Mouse (Mus musculus): ENCODE data around the gene Cyfip2.

The Cyfip2 gene

DNA sequence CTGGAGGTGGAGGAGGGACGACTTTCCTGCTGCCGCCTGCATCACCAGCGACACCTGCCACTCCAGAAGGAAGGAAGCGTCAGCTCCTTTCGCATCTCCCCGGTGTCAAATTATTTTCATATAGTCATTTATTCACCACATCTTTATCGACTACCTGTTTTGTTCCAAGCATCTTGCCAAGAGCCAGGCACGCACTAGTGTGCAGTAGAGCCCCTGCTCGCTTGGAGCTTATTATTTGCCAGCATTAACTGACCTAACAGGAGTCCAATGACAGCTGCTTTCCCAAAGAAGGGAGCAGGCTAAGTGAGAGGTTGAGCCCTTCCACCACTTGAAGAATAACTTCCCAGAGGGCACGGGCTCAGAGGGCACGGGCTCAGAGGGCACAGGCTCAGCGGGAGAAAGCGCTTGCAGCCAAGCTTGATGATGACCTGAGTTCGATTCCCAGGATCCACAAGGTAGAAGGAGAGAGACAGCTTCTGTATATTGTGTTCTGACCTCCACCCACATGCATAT lies at the start of gene Cyfip2:
Gene Cyfip2 (minus strand): TSS at position 337 of the 513 bp plus-strand sequence.
- DNase-seq: peak in 1 of 2 experiments; percentile 57

DNA sequence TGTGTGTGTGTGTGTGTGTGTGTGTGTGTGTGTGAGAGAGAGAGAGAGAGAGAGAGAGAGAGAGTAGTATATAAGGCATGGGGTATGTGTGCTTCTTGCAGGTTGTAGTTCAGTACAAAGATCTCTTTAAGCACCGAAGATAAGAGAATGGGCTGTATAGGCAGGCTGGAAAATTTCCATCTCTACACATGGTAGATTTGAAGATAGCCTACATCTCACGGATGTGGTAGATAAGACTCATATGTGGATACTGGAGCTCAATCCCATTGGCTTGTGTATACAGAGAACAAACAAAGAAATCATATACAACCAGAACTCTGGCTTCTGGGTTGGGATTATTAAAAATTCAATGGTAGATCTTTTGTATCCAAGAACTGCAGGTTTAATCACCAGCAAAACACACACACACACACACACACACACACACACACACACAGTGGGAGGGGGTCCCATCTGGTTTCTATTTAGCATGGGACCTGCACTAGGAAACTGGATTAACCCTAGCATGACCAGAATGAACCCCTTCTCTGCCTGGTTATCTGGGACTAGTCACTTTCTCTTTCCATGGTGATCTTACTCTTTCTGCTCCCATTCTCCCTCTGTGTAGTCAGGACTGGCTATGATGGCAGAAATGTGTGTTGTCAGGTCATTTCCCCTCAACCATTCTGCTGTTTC lies 48.5 kb upstream of the Cyfip2 start:
- DNase-seq: no peak

DNA sequence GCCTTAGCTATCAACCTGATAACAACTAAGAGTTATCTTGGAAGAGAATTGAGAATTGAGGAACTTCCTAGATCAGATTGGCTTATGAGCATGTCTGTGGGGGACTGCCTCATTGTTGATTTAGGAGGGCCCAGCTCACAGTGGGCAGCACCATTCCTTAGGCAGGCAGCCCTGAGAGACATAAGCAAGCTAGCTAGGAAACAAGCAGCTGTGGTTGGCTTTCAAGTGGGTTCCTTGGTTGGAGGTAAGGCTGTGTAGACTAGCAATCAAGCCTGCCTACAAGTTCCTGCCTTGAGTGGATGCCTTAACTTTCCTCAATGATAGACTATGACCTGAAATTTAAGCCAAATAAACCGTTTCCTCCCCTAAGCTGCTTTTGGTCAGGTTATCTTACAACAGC lies 45.7 kb upstream of the Cyfip2 start:
- DNase-seq: no peak

DNA sequence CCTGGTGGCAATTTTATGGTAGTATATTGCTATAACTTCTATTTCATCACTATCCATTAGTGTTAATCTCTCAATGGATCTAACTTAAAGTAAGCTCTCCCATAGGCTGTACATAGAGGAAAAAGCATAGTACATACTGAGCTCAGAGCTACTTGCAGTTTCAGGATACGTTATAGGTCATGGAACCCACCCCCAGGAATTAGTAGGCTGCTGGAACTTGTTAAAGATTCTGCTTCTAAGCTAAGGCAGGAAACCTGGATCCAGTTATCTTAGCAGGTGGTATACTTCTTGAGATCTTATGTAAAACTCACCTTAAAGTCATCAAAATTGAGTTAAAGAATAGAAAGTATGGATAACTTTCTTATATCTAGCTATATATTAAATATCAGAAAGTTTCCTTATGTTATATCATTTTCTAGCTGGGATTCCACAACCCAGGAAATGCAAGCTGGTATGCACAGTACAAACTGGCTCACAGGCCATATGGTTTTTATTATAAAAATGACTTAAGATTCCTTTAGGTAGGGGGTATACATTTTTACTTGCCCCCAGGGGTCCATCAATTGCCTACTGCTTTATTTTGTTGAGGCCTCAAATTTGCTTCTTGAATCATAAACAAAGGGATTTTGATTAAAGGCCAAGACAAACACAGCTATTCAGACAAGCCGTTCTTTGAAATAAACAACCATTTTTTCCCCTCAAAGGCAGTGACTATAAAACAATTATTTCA lies 37.2 kb upstream of the Cyfip2 start:
- DNase-seq: no peak

DNA sequence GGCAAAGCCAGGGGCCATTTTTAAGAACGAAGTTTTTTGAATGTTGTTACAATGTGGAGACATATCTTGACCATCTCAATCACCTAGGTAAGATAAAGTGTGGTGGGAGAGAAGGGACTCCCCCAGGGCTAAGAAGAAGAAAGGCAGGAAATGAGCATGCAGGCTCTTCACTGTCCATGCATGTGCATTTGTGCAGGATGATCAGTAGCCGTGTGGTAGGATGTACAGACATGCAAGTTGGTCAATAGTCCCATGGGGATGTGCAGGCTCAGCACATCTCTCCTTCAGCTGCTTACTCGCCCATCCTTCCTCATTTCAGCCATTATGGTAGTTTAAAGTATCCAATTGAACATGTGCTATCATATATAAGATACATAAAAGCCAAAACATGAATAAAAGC lies 35.8 kb upstream of the Cyfip2 start:
- DNase-seq: no peak

DNA sequence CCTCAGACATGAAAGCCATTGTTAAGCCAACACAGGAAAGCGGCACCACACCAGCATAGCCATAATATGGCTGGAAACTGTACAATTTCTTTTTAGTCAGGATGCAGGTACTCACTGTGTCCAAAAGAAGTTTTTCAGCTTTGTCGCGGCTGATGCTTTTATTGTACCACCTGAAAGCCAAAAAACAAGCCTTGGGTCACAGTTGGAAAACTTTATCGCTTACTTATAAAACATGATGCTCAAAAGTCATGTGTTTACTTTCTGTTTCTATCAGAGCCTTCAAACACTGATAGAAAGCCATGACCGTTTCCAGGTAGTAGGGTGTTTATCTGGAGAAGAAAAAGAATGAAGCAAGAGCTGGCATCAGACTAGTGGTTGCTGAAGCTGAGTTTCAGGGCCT lies 35.1 kb upstream of the Cyfip2 start:
- no peak for DNase-seq

DNA sequence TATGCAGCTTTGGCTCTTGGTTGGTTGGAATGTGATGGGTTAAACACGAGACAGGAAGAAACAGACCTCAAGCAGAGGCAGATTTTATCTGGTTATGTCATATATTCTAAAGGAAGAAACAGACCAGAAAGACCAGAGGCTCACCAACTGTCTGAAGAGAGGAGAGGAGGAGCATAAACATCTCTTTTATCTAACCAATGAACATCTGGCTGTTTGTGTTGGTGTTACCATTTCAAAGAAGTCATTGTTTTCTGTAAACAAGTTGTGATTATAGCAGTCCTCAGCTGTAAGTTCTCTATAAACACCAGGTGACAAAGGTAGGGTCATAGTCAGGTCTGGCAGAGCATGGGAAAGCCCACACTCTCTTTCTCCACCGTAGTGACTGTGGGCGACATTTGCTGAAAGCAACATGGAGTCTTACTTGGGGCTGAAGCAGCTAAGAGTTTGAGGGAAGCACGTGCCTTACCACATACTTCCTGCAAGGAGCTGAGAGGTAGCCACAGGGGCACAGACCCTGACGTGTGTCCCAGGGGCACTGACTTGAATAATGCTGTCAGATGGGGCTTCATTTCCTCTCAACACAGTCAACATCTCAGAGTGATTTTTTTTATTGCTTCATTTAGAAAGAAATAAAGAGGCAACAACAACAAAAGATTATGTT lies 31.4 kb upstream of the Cyfip2 start:
- no peak for DNase-seq

DNA sequence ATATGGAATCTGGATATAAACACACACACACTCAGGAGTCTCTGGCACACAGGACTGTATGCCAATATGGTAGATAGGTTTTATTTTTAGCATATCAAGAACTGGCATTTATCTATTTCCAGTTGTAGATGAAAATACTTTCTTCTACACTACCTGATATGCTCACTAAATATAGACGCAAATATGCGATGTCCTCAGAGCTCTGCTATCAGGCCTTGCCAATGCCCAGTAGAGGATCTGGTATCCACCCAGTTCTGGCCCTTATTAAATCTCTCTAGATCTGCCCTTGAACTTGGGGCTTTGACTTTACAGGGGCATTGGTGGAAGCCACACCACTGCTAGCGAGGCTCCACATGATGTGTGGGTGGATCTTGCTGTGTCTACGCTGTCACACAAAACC lies 29.3 kb upstream of the Cyfip2 start:
- DNase-seq: no peak

DNA sequence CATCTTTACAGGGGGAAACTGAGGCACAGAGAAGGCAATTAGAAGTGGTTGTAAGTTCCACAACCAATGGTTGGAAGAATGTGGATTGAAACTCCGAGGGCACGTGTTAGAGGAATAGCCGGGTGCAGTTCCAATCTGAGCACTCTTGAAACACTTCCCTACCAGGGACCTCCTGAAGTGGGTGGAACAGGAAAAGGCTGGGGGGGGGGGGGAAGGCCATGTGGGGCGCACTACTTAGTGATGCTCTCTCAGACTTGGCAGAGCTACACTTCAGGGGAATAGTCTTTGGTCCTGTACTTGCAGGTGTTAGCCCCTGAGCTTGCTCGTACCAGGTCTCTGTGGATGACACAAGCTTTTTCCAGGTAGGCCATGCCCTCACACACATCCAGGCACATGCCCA lies 23.4 kb upstream of the Cyfip2 start:
- DNase-seq: no peak

DNA sequence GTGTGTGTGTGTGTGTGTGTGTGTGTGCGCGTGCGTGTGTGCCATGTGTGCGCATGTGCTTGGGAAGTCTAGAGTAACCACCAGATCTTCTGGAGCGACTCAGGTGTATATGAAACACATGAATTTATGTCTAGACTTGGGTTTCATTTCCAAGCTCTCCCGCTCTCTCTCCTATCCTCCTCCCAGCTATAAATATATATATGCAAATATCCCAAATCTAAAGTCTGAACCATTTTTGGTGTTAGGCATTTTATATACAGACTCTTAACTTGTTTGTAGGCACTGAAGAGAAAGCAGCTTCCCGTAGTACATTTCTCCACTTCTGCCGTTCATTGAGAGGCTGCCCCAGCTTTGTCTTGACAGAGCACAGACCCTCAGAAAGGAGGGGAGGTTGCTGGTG lies 19.6 kb upstream of the Cyfip2 start:
- DNase-seq: no peak

DNA sequence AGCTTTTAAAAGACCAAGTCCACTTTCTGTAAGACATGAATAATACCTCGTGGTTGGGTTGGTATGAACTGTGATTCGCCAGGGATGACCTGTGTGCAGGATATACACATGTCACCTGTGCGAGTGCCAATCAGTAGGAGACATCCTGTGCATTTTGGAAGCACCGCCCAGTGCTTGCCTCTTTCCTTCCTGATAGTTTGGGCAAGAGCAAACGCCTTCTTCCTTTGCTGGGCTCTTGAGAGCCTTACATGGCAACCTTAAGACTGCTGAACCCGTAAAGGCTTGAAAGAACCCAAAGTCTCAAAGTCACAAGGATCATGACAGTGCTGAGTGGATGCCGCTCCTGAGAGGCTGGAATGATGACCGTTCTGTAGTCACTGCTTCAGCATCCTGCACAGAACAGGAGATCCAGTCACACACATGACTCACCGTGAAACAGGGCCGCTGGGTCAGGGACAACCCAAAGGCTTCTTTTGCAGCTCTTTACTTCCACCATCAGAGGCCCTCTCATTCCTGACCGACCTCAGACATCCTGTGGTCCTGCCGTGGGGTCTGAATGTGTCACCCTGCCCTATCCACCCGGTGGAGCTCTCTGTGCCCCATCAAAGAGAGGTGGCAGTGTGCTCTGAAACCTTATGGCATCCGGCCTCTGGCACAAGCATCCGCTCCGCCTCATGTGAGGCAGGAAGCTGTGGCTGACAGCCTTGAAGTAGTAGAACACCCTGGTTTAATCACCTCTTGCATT lies 13.8 kb upstream of the Cyfip2 start:
- DNase-seq: no peak

DNA sequence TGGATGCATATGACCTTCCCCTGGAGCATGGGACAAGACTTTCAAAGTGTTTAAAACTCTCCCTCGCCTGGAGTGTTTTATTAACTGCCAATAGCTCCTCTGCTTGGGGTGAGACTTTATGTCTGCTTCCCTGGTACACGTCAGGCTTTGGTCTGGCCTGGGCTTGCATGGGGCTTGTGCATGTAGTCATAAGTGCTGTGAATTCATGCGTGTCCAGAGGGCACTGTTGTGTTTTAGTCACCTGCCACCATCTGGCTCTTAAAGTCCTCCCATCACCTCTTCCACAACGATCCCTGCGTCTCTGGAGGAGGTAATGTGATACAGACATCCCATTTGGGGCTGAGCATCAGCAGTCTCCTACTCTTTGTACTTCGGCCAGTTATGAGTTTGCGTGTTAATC lies 8.9 kb upstream of the Cyfip2 start:
- DNase-seq: no peak

DNA sequence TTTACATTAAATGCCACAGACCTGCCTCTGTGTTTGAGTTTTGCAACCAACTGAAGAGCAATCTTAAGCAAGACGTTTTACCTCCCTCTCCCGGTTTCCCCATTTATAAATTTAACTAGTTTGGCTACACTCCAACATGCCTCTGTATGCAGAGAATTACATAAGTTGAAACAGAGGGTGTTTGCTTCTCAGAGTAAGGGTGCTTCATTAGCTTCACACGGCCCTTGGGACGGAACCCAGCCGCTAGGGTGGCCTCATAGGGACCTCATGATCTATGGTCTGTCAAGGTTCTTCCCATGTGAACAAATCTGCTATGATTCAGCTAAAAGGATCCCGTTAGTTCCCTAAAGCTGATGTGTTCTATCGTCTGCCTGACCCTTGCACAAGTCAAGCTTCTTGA lies 1.9 kb upstream of the Cyfip2 start:
- no peak for DNase-seq

DNA sequence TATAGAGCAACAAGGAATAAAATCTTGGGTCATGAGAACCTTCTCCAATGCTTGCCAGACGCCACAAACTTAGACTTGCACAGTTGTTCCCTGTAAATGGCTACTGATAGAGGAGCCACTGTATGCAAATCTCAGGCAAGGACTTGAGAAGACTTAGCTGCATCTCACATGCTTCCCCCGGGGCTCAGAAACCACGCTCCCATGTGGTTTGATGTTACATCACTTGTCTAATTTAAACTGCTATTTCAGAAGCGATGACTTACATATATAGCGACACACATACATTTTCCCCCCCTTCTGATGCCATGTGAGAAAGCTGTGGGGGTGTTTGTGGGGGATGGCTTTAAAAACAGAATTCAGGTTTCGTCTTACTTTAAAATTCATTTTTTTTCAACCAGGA lies 1.2 kb upstream of the Cyfip2 start:
- DNase-seq: no peak

DNA sequence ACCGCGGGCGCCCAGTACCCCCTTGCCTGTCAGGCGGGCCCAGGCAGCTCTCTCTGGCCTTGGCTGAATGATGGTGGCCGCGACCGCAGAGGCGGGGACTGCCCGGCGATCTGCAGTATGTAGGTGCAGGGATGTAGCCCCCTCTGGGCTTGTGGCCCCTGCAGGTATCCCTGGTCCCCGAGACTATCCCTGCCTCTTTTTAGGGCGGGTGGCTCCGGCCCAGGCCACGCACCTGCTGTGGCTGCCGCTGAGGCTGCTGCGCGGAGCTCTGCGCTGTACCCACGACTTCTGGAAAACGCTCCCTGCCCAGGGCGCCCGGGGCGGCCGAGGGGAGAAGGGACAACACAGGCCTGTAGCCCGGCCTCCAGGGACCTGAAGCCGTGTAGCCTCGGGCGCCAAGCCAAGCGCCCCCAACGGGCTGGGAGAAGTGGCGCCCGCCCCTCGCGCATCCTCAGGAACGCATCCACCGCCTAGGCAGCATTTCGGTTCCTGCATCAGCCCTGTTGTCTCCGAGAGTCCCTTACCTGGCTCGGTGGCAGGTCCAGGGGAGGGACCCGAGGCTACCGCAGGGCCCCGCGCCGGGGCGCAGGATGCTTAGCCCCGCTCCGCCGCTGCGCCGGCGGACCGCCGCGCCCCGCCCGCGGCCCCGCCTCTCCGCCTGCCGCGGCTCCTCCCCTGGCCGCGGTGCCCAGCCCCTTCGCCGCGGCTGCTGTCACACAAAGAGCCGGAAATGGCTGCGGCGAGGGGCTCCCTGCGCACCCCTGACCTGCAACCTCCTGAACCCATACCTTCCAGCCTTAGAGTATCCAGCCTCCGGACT lies 746 bp downstream of the Cyfip2 start:
- peak; percentile 75 to 83 for DNase-seq

DNA sequence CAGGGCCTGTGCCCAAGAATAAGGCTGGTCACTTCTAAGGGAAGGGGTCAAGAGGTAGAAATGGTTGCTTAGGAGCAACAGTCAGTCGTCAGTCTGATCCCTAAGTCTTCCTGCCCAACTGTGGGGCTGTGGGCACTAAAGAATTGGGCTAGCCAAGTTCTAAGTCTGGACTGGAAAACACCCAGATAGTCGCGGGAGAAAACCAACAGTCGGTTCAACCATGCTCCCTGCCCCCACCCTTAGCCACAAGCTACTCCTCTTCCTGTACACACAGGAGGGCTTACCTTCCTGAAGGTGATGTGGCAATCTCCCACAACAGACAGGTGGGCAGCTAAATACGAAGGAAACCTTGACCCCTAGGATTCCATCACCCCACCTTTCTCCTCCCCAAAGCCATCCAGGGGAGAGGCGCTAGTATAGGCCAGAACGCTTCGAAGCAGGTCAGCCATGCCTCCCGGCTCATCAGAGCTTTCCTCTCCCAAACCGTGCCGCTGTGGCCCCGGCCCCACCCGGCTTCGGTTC lies 1.4 kb downstream of the Cyfip2 start:
- peak; percentile 69 to 71 for DNase-seq

DNA sequence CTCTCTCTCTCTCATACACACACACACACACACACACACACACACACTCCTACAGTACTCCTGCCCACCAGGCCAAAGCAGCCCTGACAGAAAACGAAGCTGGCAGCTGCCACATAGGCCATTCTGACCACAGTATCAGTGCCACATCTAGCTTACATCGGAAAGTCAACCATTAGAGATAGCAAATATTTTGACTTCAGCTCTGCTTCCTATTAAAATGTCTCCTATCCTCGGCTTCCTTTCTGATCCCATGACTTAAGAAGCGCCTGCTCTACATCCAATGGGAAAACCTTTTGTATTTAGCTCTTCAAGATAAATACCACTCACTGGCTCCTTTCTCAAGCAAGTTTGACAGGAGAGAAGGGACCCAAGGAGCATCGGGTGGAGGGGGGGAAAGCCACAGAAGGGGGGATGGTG lies 2.0 kb downstream of the Cyfip2 start:
- DNase-seq: peak in 1 of 2 experiments; percentile 51

DNA sequence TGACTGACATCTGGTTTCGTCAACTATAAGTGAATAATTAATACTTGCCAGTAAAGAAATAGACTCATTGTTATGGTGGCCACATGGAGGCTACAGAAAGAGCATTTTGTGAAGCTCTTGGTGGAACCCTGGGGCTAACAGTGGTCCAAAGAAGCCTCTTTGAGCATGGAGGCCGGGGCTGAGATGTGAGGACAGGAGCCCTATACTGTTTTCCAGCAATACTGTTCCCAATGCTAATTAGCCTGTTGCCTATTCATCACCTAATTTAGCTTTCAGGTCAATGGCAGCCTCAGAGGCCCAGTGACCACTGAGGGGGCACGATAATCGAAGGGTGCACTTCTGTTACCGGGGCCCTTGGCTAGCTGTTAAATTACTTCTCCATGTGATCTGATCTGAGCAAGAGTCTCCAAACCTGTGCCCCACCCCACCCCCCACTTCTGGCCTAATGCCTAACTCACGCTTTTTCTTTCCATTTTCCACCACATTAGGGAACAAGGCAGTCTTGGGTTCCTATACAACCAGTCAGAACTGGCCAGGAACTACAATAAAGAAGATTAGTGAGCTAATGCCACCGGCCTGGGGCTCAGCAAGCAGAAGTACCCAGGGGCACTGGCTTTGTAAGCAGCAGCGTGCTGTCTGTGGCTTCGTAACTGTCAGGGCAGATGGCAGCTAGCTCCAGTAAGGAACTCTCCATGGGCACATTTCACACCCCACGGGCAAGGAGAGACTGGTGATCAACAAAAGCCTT lies 2.7 kb downstream of the Cyfip2 start:
- peak; percentile 57 to 58 for DNase-seq

DNA sequence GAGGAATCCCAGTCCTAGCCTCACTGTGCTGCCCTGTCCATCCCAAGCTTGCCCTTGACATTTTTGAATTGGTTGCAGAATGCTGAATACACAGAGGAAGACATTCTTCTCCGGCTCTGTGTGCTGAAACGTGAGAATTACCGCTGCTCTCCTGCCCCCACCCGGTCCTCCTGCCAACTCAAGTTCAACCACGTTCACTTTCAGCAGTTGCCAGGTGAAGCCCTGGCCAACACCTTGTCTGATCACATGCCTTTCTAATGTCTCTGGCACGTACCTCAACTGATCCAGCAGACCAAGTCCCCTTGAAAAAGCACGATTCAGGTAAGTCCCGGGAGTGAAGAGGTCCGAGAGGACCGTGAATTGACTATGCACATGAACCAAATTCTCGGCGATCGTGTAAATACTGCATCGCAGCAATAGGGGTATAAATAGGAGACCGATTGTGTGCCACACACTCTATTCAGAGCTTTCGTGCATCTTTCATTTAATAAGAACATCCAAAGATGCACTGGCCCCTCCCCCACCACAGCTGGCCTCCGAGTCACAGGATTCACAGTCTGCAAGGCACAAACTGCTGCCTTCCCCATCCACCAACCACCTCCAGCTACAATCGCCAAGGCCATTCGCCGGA lies 3.4 kb downstream of the Cyfip2 start:
- DNase-seq: peak; percentile 57 to 68

DNA sequence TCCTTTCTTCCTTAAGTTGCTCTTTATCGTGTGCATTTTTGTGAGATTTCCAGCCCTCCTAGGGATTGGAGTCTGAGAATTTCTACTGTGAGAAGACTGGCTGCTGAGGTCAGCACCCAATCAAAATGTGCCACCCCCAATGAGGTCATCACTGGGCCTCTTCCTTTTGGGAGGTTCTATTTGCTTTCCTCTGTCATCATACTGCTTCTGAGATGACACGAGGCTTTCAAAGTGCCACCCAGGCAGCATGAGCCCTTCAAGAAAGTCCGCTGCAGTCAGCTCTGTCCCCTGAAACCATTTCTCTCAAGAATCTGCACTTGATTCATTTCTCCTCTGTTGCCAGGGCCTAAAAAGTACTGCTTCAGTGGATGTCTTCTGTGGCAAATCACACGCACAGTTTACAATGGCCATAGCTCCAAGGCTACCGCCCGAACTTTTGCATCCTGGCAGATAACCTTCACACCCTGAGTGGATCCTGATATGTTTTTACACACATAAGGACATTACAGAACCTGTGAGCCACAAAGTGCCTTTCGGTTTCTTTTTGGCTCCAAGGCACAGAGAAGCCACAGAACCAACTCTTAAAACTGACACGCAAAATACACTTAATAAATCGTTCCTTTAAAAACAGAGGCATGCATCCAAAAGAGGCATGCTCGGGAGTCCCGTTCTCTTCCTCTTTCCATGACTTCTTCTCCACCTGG lies 4.2 kb downstream of the Cyfip2 start:
- no peak for DNase-seq
